Mouse (Mus musculus) spleen, adult 2 months (tissue): Measurements from ENCODE around the gene Tubb4b. TPM values are rescaled to one million over a fixed set of nuclear protein-coding genes. Genes with fewer than 3 reads are reported as not detected.

Source experiments
- DNase-seq, 2 experiments: peaks; one replicate each; pipeline versions ENCODE4 v3.0.0 to v3.0.0-alpha.2; 2012 to 2021; ENCODE audit warnings: low spot score in 2 of 2, low read depth in 1 of 2
- H3K27ac ChIP-seq: fragments of 200-500 bp; 2 replicates; pipeline ENCODE4 v1.5.1; 2012; ENCODE audit warnings: low read length, inconsistent platforms; ENCODE audit not compliant: insufficient read depth
- H3K27me3 ChIP-seq: fragments of 200-500 bp; 2 replicates; pipeline ENCODE4 v1.6.1; 2012; ENCODE audit warnings: mild to moderate bottlenecking, moderate library complexity, low read length, inconsistent platforms; ENCODE audit not compliant: control insufficient read depth, insufficient read depth
- H3K36me3 ChIP-seq: fragments of 200-500 bp; 2 replicates; pipeline ENCODE4 v1.6.1; 2012; ENCODE audit warnings: mild to moderate bottlenecking, low read length, inconsistent platforms; ENCODE audit not compliant: control insufficient read depth, insufficient read depth
- H3K4me1 ChIP-seq: fragments of 200-500 bp; 2 replicates; pipeline ENCODE4 v1.6.1; 2011; ENCODE audit warnings: inconsistent platforms; ENCODE audit not compliant: control insufficient read depth, insufficient read depth, insufficient read length
- H3K4me3 ChIP-seq: fragments of 200-500 bp; 2 replicates; pipeline ENCODE4 v1.5.1; 2011; ENCODE audit warnings: mild to moderate bottlenecking, inconsistent platforms; ENCODE audit not compliant: insufficient read depth, insufficient read length; ENCODE audit errors: extremely low read depth
- CTCF ChIP-seq: fragments of 200-500 bp; IDR thresholded peaks from 2 replicates; pipeline ENCODE4 v1.5.1; 2011; ENCODE audit warnings: mild to moderate bottlenecking, inconsistent platforms; ENCODE audit not compliant: insufficient read depth, insufficient read length, insufficient replicate concordance; ENCODE audit errors: extremely low read depth
- POLR2A ChIP-seq: fragments of 200-500 bp; IDR thresholded peaks from 2 replicates; pipeline ENCODE4 v1.6.1; 2011; ENCODE audit warnings: low read depth, low read length, inconsistent platforms
- WGBS: fragments of 180-500 bp; shearing (Covaris S2); methylation state at CpG from one replicate; pipeline ENCODE4 v1.1.7; 2018; 5-methylcytosine and 5-hydroxymethylcytosine counted together
- polyA plus RNA-seq: library from polyadenylated mRNA; depleted of rRNA; stranded (reverse); fragments of >200 nt; gene quantifications from 2 replicates; pipeline ENCODE4 v1.2.3, GENCODE M21; 2012; rRNA removed

Tubb4b gene
- 222 and 307 TPM in 2 replicates for polyA plus RNA-seq

DNA sequence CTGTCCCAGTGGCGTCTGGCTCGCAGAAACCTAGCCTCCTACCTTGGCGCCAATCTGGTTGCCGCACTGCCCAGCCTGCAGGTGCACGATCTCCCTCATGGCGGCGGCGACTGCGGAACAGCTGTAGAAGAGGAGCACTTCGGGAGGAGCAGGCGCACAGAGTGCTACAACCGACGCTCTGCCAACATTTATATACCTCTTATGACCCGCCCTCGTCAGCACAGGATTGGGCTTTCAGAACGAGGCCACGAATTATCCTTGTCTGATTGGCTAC, at the start of gene Tubb4b:
Tubb4b (minus strand) TSS at position 211 of the 274 bp plus-strand sequence.
- Histone ChIP-seq H3K4me3 (peak within 1 kb of the TSS; percentile 93), H3K4me1 (peaks cover 8% of the 10 kb centered on the region; the same call in 1 of the 2 replicates), H3K27ac (peak within 1 kb of the TSS; percentile 97), H3K36me3 (peaks cover 3% of the 10 kb centered on the region; the same call in 1 of the 2 replicates), H3K27me3 (no peaks in the 10 kb centered on the region)
- no peak for DNase-seq
- WGBS = under 1% methylated on average over 17 of the region's 17 CpGs
- TF ChIP-seq CTCF (no peak; the same call in 1 of the 2 replicates), POLR2A (peak; percentile 99)

DNA sequence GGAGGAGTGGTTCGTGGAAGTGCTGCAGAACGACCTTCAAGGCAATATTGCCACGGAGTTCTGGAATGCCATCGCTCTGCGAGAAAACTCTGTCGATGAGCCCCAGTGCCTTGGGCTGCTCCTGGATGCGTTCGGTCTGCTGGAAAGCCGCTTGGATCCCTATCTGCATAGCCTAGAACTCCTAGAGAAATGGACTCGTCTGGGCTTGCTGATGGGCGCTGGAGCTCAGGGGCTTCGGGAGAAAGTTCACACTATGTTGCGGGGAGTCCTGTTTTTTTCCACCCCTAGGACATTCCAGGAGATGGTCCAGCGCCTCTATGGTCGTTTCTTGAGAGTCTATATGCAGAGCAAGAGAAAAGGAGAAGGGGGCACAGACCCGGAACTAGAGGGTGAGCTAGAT, 48.5 kb upstream of the Tubb4b start:
- H3K36me3 ChIP-seq = peaks cover 19% of the 10 kb centered on the region
- TF ChIP-seq POLR2A = no peak
- TF ChIP-seq CTCF = no peak
- H3K4me3 ChIP-seq = peak overlapping the region; percentile 78
- no peak for DNase-seq
- peak overlapping the region; percentile 3; the same call in 1 of the 2 replicates for H3K27ac ChIP-seq
- no peaks in the 10 kb centered on the region for H3K27me3 ChIP-seq
- 34% methylated on average over 16 of the region's 16 CpGs for WGBS
- peaks cover 3% of the 10 kb centered on the region; the same call in 1 of the 2 replicates for H3K4me1 ChIP-seq

DNA sequence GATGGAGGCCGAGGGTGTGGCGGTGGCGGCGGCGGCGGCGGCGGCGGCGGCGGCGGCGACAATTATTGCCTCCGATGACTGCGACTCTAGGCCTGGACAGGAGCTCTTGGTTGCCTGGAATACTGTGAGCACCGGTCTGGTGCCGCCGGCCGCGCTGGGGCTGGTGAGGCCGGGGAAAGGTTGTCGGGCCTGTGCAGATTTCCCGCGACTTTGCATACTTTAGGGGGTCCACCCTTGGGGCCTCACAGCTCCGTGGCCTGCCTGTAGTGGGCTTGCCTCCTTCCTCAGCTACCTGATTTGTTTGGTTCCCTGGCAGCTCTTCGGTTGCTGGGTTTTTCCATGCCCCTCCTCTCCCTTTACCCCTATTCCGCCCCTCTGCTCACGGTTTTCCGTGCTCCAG, 48.0 kb upstream of the Tubb4b start:
- no peaks in the 10 kb centered on the region for H3K27me3 ChIP-seq
- DNase-seq = no peak
- H3K36me3 ChIP-seq = peaks cover 16% of the 10 kb centered on the region
- under 1% methylated on average over 29 of the region's 29 CpGs for WGBS
- peak overlapping the region; percentile 3; the same call in 1 of the 2 replicates for H3K27ac ChIP-seq
- peak overlapping the region; percentile 78 for H3K4me3 ChIP-seq
- peaks cover 3% of the 10 kb centered on the region; the same call in 1 of the 2 replicates for H3K4me1 ChIP-seq
- TF ChIP-seq POLR2A = no peak
- no peak for TF ChIP-seq CTCF

DNA sequence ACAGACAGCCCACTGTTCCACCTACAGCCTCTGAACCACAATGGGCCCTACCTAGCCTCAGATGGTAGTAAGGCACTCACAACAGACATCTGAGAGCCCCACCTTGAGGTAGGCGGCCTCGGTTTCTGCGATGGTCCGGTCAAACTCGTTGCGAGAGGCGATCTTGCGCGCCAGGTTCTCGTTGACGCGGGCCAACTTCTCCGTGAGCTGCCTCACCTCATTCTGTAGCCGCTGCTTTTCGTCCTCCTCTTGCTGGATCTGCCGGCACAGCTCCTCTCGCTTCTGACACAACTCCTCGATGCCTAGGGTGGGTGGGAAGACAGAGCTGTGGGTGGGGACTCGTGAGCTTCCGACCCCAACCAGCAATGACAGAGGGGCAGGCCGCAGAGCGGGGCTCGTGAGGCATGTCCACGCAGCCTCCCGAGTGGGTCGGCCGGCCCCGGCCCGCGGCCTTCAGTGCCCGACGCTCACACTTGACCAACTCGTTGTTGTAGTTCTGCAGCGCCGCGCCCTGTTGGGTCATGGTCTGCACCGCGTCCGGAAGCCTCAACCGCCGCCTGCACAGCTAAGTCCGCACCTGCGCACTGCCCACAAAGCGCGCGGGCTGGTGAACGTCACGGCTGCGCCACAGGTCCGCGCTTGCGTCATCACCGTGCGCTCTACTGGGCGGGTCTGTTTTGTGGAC, 47.5 kb upstream of the Tubb4b start, which contains the start of the genes Ssna1 and Anapc2:
Ssna1 (minus strand) TSS at position 612 of the 685 bp plus-strand sequence.
Anapc2 (plus strand) TSS at position 652 of the 685 bp plus-strand sequence.
- Histone ChIP-seq H3K27ac (peak within 1 kb of the TSS; percentile 82), H3K4me3 (peak within 1 kb of the TSS; percentile 78), H3K36me3 (peaks cover 15% of the 10 kb centered on the region), H3K27me3 (no peaks in the 10 kb centered on the region), H3K4me1 (peaks cover 3% of the 10 kb centered on the region; the same call in 1 of the 2 replicates)
- WGBS = under 1% methylated on average over 55 of the region's 55 CpGs
- DNase-seq = peak; percentile 89 to 94
- TF ChIP-seq POLR2A = peak; percentile 65
- TF ChIP-seq CTCF = no peak

DNA sequence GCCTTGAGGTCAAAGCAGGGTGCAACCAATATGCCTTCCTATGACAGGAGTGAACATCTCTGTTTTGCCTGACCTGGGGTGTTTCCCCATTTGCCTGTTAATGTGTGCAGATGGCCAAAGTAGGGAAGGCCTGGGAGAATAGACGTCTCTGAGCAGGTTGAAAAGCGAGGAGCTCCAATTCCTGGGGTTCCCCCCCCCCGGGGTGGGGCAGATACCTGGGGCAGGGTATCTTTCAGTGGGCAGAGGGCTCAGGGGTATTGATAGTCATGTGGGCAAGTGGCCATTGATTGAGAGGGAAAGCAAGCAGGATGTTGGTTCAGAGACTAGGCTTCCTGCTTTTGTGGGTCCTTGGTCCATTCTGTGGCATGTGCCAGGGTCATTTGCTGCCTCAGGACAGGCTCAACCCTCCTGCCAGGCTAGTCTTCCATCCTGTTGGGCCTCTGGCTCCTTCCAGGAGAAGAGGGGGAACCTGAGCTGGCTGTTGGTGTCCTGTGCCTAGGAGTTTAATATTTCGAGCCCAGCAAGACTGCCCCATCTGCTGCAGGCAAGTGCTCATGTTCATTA, 43.3 kb upstream of the Tubb4b start:
- 81% methylated on average over 4 of the region's 4 CpGs for WGBS
- Histone ChIP-seq H3K36me3 (peaks cover 5% of the 10 kb centered on the region), H3K27ac (no peak overlapping the region), H3K4me1 (peaks cover 21% of the 10 kb centered on the region), H3K27me3 (no peaks in the 10 kb centered on the region), H3K4me3 (no peak overlapping the region)
- TF ChIP-seq POLR2A = no peak
- TF ChIP-seq CTCF = no peak
- no peak for DNase-seq

DNA sequence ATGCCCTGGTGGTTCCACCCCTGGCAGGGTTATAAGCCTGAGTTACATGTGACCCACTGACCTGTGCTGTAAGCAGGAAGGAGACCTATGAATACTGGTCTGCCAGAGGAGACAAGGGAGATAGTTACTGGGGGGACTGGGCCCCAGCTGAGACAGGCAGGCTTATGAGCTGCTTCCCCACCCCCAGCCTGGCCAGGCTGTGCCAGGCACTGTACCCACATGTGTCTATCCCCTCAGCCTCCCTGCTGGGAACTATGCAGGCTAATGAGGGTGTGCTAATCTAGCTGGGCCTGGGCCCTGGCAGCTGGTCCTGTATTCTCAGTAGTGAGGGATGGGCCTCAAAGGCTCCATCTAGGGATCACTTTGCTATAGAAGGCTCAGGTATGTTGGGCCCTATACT, 42.7 kb upstream of the Tubb4b start:
- Histone ChIP-seq H3K27me3 (no peaks in the 10 kb centered on the region), H3K4me3 (no peak overlapping the region), H3K27ac (no peak overlapping the region), H3K4me1 (peaks cover 20% of the 10 kb centered on the region), H3K36me3 (peaks cover 5% of the 10 kb centered on the region)
- no peak for TF ChIP-seq POLR2A
- TF ChIP-seq CTCF = no peak
- DNase-seq = no peak

DNA sequence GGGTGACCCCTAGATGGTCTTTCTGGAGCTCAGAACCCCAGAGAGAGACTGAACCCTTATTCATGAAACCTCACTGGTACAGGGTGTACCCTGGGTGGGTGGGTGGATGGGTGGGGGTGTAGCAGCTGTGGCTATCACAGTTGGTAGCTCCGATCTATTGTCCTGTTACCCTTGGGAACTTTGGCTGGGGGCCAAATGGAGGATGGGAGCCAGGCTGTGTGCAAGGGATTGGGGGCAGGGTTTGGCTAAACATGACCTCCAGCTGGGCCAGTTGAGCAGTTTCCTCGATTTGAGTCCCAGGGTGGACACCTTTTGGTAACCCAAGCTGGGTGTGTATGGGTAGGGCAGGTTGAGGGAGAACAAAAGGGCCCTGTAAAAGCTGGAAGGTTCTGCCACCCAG, 42.2 kb upstream of the Tubb4b start:
- WGBS = 61% methylated on average over 2 of the region's 2 CpGs
- peaks cover 5% of the 10 kb centered on the region for H3K36me3 ChIP-seq
- TF ChIP-seq CTCF = no peak
- H3K27ac ChIP-seq = no peak overlapping the region
- no peak for DNase-seq
- H3K4me3 ChIP-seq = no peak overlapping the region
- H3K4me1 ChIP-seq = peaks cover 20% of the 10 kb centered on the region
- no peaks in the 10 kb centered on the region for H3K27me3 ChIP-seq
